Mouse (Mus musculus): ENCODE measurements around the gene Kcna4.
A peak's percentile ranks its signal among the peaks of the same experiment; 100 is the strongest.

Kcna4 gene

GRCm38 (mm10) chr2:107289990-107290696 is at the start of gene Kcna4:
Gene Kcna4 (plus strand): TSS chr2:107290639.
- peak; percentile 19 for DNase-seq (ENCODE audit: low spot score)

GRCm38 (mm10) chr2:107258091-107258490 is 32.3 kb upstream of the Kcna4 start:
- DNase-seq (ENCODE audit: low spot score): no peak

GRCm38 (mm10) chr2:107266251-107266650 is 24.2 kb upstream of the Kcna4 start:
- no peak for DNase-seq (ENCODE audit: low spot score)

DNA sequence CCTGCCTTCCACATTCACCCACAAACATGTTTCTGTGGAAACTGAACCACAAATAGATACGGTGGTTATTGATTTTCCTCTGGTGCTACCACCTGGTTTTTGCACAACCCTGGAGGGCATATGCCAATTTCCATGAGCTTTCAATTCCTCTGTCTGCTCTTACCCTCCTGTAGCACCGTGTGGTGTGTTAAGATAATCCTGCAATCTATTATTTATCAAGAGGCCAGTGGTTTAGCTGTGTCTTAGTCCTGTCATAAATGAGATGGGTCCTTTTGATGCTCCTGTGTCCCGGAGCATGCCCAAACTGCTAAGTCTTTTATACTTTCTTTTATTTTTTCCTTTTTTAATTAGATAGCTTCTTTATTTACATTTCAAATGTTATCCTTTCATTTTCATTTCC is 20.4 kb upstream of the Kcna4 start:
- DNase-seq (ENCODE audit: low spot score): no peak

GRCm38 (mm10) chr2:107290697-107291019 is 219 bp downstream of the Kcna4 start:
- DNase-seq (ENCODE audit: low spot score): no peak

- DNase-seq (ENCODE audit: low spot score): no peak
Observed at GRCm38 (mm10) chr2:107291142-107291541, 703 bp downstream of the Kcna4 start.

- DNase-seq (ENCODE audit: low spot score): no peak
Observed at GRCm38 (mm10) chr2:107294521-107294920, 4.1 kb downstream of the Kcna4 start.

GRCm38 (mm10) chr2:107301886-107302285 is 11.4 kb downstream of the Kcna4 start:
- DNase-seq (ENCODE audit: low spot score): no peak

DNA sequence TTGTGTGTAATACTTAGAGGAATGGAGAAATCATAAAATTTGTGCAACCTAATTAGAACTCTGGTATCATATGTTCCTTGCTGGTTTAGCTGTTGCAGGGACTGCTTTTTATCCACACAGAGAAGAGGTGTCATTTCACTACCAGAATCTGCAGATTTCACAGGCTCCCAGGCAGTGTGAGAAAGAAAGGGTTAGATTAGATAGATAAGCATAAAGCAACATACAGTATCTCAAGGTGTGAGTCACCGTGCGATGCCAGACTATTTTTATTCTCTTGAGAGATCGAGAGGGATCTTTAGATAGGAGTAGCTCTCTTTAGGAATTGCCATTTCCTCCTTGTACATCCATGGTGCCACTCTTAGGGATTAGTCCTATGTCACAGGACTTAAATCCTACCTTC is 14.3 kb downstream of the Kcna4 start:
- no peak for DNase-seq (ENCODE audit: low spot score)

DNA sequence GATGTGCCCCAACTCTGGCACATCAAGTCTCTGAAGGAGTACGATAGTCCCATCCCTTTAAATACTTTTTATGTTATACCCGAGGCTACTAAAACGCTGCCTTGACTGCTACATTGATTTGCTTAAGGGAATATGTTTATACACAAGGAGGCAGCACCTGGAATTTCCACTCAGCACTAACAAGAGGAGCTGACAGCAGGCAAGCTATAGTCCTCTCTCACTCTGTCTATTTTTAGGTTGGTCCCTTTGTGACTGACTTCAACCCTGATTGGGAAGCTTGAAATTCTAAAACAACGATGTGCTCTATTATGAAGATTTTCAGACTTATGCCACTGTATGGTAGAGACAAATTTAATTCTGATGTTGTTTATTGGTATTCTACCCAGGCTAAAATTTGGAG is 15.6 kb downstream of the Kcna4 start:
- DNase-seq (ENCODE audit: low spot score): no peak

GRCm38 (mm10) chr2:107318636-107319035 is 28.2 kb downstream of the Kcna4 start:
- no peak for DNase-seq (ENCODE audit: low spot score)

- no peak for DNase-seq (ENCODE audit: low spot score)
Observed at GRCm38 (mm10) chr2:107321596-107322226, 31.3 kb downstream of the Kcna4 start.

GRCm38 (mm10) chr2:107324090-107324489 is 33.7 kb downstream of the Kcna4 start:
- DNase-seq (ENCODE audit: low spot score): no peak

DNA sequence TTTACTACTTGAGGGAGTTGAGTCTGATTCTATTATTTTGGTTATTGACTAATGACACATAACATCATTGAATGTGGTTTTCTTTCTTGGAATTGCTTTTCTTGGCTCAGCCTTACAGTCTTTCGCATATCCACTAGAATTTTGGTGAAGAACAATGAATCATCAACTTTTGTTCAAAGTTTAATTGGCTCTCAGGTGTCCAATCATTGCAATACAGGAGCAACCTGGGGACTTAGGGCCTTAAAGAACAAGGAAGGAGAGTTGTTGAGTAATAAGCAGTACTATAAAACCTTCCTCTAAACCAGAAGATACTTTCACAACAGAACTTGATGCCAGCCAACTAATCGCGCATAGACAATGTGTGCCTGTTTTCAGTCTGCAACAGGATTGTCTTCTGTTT is 36.8 kb downstream of the Kcna4 start:
- DNase-seq (ENCODE audit: low spot score): no peak

DNA sequence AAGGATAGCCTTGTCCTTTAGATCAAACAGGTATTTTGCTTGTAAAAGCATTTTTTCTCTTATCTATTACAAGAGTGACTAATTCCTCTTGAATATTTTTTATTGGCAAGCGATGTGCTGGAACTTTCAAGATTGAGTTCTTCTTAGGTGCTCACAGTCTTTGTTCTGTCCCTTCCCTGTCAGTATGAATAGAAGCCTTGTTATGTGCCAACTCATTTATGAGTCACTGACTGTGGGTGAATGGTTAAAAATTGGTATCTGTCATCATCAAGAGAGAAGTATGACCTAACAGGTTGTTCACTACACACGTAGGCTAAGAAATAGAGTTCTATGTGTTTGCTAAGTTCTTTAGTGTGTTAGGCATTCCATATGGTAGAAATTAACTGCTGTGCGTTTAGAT is 50.9 kb downstream of the Kcna4 start:
- DNase-seq (ENCODE audit: low spot score): no peak

DNA sequence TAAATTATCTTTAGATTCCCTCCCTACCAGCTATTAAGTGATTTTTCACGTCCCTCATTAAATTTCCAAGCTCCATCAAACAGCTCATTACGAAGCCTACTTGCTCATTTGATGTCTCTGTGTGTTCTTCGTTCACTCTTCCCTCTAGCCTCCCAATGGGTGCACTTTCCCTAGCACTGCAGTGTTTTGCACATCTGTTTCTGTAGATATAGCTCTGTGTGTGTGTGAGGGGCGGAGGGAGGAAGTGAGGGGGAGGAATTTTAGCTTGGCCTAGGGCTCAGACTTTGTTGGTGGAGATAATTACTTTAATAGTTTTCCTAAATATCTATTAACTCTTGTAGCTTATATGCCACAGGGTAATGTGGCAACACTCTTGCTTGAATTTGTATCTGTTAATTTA is 54.4 kb downstream of the Kcna4 start:
- no peak for DNase-seq (ENCODE audit: low spot score)

DNA sequence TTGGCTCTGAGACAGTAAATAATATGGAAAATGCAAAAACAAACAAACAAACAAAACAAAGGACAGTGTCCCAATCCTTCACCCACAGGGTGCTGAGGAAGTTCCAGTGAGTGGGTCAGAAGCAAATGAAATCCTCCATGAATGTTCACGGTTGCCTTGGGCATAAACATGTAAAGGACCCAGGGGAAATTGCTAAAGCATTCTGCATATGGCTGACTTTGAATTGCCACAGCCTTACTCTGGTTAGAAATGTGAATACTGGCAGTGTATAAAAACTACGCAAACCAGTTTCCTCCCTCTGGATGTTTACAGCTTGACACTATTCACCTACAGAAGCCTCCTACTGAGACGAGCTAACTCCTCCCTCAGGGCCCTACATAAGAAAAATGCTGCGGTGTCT is 54.9 kb downstream of the Kcna4 start:
- DNase-seq (ENCODE audit: low spot score): no peak
